14 mouse cellular contexts compared by ENCODE assay signal in the genomic region with DNA sequence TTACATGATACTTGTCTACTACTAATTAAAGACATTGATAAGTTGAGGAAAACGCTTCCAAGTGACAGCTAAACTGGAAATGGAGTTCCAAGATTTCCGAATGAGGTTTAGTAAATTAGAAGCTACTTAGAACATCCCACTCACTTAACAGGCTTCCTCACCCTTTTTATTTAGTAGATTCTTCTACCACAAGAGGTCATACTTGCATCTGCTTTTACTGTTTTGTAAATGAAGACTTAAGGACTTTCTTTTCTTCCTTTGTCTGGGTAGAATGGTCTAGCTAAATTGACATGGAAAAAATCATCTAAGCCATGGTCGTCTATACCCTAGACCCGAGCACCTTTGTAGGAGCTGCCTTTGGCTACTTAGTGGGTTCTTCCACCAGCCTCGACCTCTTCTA.
DNase-seq lines count a peak whose midpoint lies in the region; ATAC-seq and TF ChIP-seq lines count a peak whose summit lies in the region.
"Had no signal": no experiment of that assay in that cellular context is flagged by ENCODE, and none has a peak within 500 bp of the region (broad histone marks: within the 10 kb centered on the region; RNA-seq: fewer than 3 reads in every experiment).

No protein-coding gene starts in this region.

- no peak overlapping the region for H3K27ac ChIP-seq in liver, adult 2 months (replicated peaks; ENCODE audit: insufficient read depth, low read depth, low read length)
- H3K27ac ChIP-seq in MEL (ENCODE audit: control insufficient read depth, low read depth, low read length), result no peak overlapping the region
- no peak overlapping the region for H3K27ac ChIP-seq in neural tube, embryonic 15.5 days (replicated peaks)
- H3K27ac ChIP-seq: hindbrain, embryonic 10.5 days; liver, embryonic 14.5 days had no signal

- TF ChIP-seq EP300 in MEL (IDR thresholded peaks at IDR 0.05; ENCODE audit: low read depth in 1 of 2, low read length in 2 of 2), result 0 out of 4 replicates have a peak, but pooled peaks of 1 of the 2 experiments have one; percentile 5

- ATAC-seq in frontal cortex, adult (ENCODE audit: low TSS enrichment), result 0 out of 2 replicates have a peak, but pooled peaks have one; percentile 50
- ATAC-seq in neural tube, embryonic 15.5 days (ENCODE audit: low FRiP score), result no peak

- H3K79me2 ChIP-seq in liver, adult 2 months (ENCODE audit: control insufficient read depth, insufficient read depth, low read length), result no peaks in the 10 kb centered on the region
- H3K79me2 ChIP-seq in MEL (ENCODE audit: control insufficient read depth, insufficient read depth, low read length, poor library complexity), result no peaks in the 10 kb centered on the region

- no peaks in the 10 kb centered on the region for H3K9me3 ChIP-seq in MEL (replicated peaks; ENCODE audit: insufficient read depth, low read length)
- no peaks in the 10 kb centered on the region for H3K9me3 ChIP-seq in neural tube, embryonic 15.5 days (replicated peaks)
- H3K9me3 ChIP-seq: hindbrain, embryonic 10.5 days had no signal

- no peak for TF ChIP-seq POLR2A in liver, adult 2 months (IDR thresholded peaks at IDR 0.05; ENCODE audit: extremely low read depth, insufficient read depth, low read length)
- TF ChIP-seq POLR2A in MEL (IDR thresholded peaks at IDR 0.05; ENCODE audit: control insufficient read depth in 1 of 2, insufficient read depth in 1 of 2, low read depth in 1 of 2, low read length in 2 of 2, poor library complexity in 1 of 2), result no peak

- H3K27me3 ChIP-seq in liver, adult 2 months (ENCODE audit: control insufficient read depth, insufficient read depth, low read length), result no peaks in the 10 kb centered on the region
- no peaks in the 10 kb centered on the region for H3K27me3 ChIP-seq in MEL (ENCODE audit: control insufficient read depth in 1 of 2, insufficient read depth in 2 of 2, low read length in 2 of 2)
- H3K27me3 ChIP-seq in neural tube, embryonic 15.5 days (replicated peaks), result no peaks in the 10 kb centered on the region

- H3K4me1 ChIP-seq in liver, adult 2 months (ENCODE audit: control insufficient read depth, insufficient read depth, low read length), result no peaks in the 10 kb centered on the region
- peaks cover 0 to 47% of the 10 kb centered on the region in 2 experiments; a peak in 3 of 4 replicates for H3K4me1 ChIP-seq in MEL (ENCODE audit: control insufficient read depth in 1 of 2, insufficient read depth in 2 of 2, low read length in 2 of 2)
- H3K4me1 ChIP-seq in neural tube, embryonic 15.5 days, result no peaks in the 10 kb centered on the region
- H3K4me1 ChIP-seq: hindbrain, embryonic 10.5 days had no signal

- peak; percentile 72 for TF ChIP-seq RAD21 in MEL (IDR thresholded peaks at IDR 0.05; ENCODE audit: low read depth, low read length)

- H3K36me3 ChIP-seq in liver, adult 2 months (ENCODE audit: control insufficient read depth, insufficient read depth, low read length), result no peaks in the 10 kb centered on the region
- H3K36me3 ChIP-seq in MEL (ENCODE audit: control insufficient read depth in 1 of 2, insufficient read depth in 2 of 2, low read length in 2 of 2), result no peaks in the 10 kb centered on the region; a peak in 1 of 4 replicates
- no peaks in the 10 kb centered on the region for H3K36me3 ChIP-seq in neural tube, embryonic 15.5 days
- H3K36me3 ChIP-seq: hindbrain, embryonic 10.5 days had no signal

- no peak overlapping the region for H3K4me3 ChIP-seq in liver, adult 2 months (ENCODE audit: insufficient read depth, low read depth, low read length)
- H3K4me3 ChIP-seq in MEL (ENCODE audit: control insufficient read depth in 1 of 2, insufficient read depth in 1 of 2, low read depth in 2 of 2, low read length in 2 of 2), result no peak overlapping the region
- no peak overlapping the region for H3K4me3 ChIP-seq in neural tube, embryonic 15.5 days (replicated peaks)
- H3K4me3 ChIP-seq: hindbrain, embryonic 10.5 days; myocyte had no signal

- 58% methylated on average over 5 of the region's 5 CpGs for WGBS in liver, adult 2 months
- WGBS in neural tube, embryonic 15.5 days, result 67% methylated on average over 5 of the region's 5 CpGs

- DNase-seq in frontal cortex, postnatal 25 days (ENCODE audit: low spot score in 2 of 2), result no peak
- DNase-seq in liver, adult 2 months (ENCODE audit: extremely low read depth, low read depth, low spot score), result peak; percentile 46
- no peak for DNase-seq in liver
- DNase-seq in MEL (ENCODE audit: low read depth, low spot score), result peak; percentile 28
- peak; percentile 7 for DNase-seq in fibroblast of lung, adult 2 months (ENCODE audit: low read depth)
- DNase-seq in urinary bladder, postnatal 25 days (ENCODE audit: low spot score), result no peak
- DNase-seq: cerebellum, postnatal 25 days; kidney, postnatal 14 days; spleen, adult 18-20 months had no signal

- TF ChIP-seq CTCF in liver, adult 2 months (IDR thresholded peaks at IDR 0.05; ENCODE audit: low read depth, low read length), result no peak
- TF ChIP-seq CTCF in MEL (IDR thresholded peaks at IDR 0.05 in 2 of 3, conservative IDR thresholded peaks at IDR 0.05 in 1 of 3; ENCODE audit: control insufficient read depth in 1 of 3, insufficient read depth in 1 of 3, low read depth in 2 of 3, low read length in 3 of 3, poor library complexity in 1 of 3, severe bottlenecking in 1 of 3), result peak in 1 of 3 experiments; percentile 54; a peak in 2 of 6 replicates

- H3K9ac ChIP-seq in liver, adult 2 months (ENCODE audit: low read depth, low read length), result no peak overlapping the region
- no peak overlapping the region for H3K9ac ChIP-seq in MEL (ENCODE audit: control insufficient read depth, low read depth, low read length, poor library complexity, severe bottlenecking)
- H3K9ac ChIP-seq in neural tube, embryonic 15.5 days (replicated peaks), result no peak overlapping the region
- H3K9ac ChIP-seq: liver, embryonic 14.5 days had no signal

- H3K4me2 ChIP-seq in neural tube, embryonic 15.5 days, result no peak overlapping the region

TF ChIP-seq in MEL, 35 proteins besides CTCF, POLR2A, EP300 and RAD21:
- TF ChIP-seq MAFK (IDR thresholded peaks at IDR 0.05; ENCODE audit: borderline replicate concordance, low read depth, low read length), result no peak
- peak; percentile 58 for TF ChIP-seq SMC3 (IDR thresholded peaks at IDR 0.05; ENCODE audit: low read depth, low read length)
- TF ChIP-seq ZC3H11A (IDR thresholded peaks at IDR 0.05; ENCODE audit: low read depth, low read length), result peak; percentile 59
TF ChIP-seq in MEL: peak in this region for 2.

Comparison
In these comparisons a context has a peak if more than half of its experiments do, and no peak if none do; other contexts are left out.
1. DNase-seq: peak in liver, adult 2 months (single experiment), MEL (single experiment) and fibroblast of lung, adult 2 months (single experiment); none in frontal cortex, postnatal 25 days (0 of 2), liver (single experiment) and urinary bladder, postnatal 25 days (single experiment).